Mouse (Mus musculus) megakaryocyte progenitor cell, adult 5-6 weeks (primary cell): ENCODE measurements at regions not wholly inside any gene's neighbourhood (a gene's known extent, or its start where the extent isn't known, plus 50 kb on each side); places are given as distances from the start of the nearest gene placed in this dataset.

Source experiments
- ATAC-seq: replicated peaks from 2 replicates; pipeline ENCODE4 v1.8.0; 2016; ENCODE audit warnings: mild to moderate bottlenecking, moderate TSS enrichment, inconsistent platforms; ENCODE audit not compliant: poor library complexity

GRCm38 (mm10) chr3:137100627-137101404 lies 240.1 kb upstream of the Emcn start:
- ATAC-seq: no peak

GRCm38 (mm10) chr3:137105930-137106329 lies 234.9 kb upstream of the Emcn start:
- no peak for ATAC-seq

GRCm38 (mm10) chr3:137108197-137108596 lies 232.7 kb upstream of the Emcn start:
- ATAC-seq: no peak

- ATAC-seq: no peak
Observed at GRCm38 (mm10) chr3:137109786-137110185, 231.1 kb upstream of the Emcn start.

- ATAC-seq: no peak
Observed at GRCm38 (mm10) chr3:137110485-137110884, 230.4 kb upstream of the Emcn start.

GRCm38 (mm10) chr3:137129967-137130366 lies 210.9 kb upstream of the Emcn start:
- no peak for ATAC-seq

- ATAC-seq: no peak
Observed at GRCm38 (mm10) chr3:137142041-137142440, 198.8 kb upstream of the Emcn start.

GRCm38 (mm10) chr3:137146062-137146461 lies 194.8 kb upstream of the Emcn start:
- no peak for ATAC-seq

- ATAC-seq: no peak
Observed at GRCm38 (mm10) chr3:137147405-137147804, 193.5 kb upstream of the Emcn start.

- peak; percentile 42; the same call in 1 of the 2 replicates for ATAC-seq
Observed at GRCm38 (mm10) chr3:137150414-137151010, 190.4 kb upstream of the Emcn start.

GRCm38 (mm10) chr3:137151431-137151830 lies 189.4 kb upstream of the Emcn start:
- ATAC-seq: no peak

- peak; percentile 70 for ATAC-seq
Observed at GRCm38 (mm10) chr3:137153234-137153633, 187.6 kb upstream of the Emcn start.

GRCm38 (mm10) chr3:137154200-137155042 lies 186.4 kb upstream of the Emcn start:
- no peak for ATAC-seq

- ATAC-seq: no peak
Observed at GRCm38 (mm10) chr3:137155043-137155404, 185.8 kb upstream of the Emcn start.

- ATAC-seq: no peak
Observed at GRCm38 (mm10) chr3:137156250-137156975, 184.5 kb upstream of the Emcn start.

- ATAC-seq: no peak
Observed at GRCm38 (mm10) chr3:137189035-137189434, 151.8 kb upstream of the Emcn start.

- ATAC-seq: peak; percentile 57; the same call in 1 of the 2 replicates
Observed at GRCm38 (mm10) chr3:137190489-137190888, 150.4 kb upstream of the Emcn start.

- ATAC-seq: peak; percentile 54
Observed at GRCm38 (mm10) chr3:137191009-137191408, 149.9 kb upstream of the Emcn start.

GRCm38 (mm10) chr3:137193873-137194272 lies 147.0 kb upstream of the Emcn start:
- peak; percentile 44; the same call in 1 of the 2 replicates for ATAC-seq

GRCm38 (mm10) chr3:137211667-137212066 lies 129.2 kb upstream of the Emcn start:
- no peak for ATAC-seq

GRCm38 (mm10) chr3:137216036-137216435 lies 124.8 kb upstream of the Emcn start:
- ATAC-seq: no peak
